In genomic region chr2:3229060-3229459, GRCm38 (mm10) we compare ENCODE assay signal across 9 mouse cellular contexts. TPM values are rescaled to one million over a fixed set of nuclear protein-coding genes. Genes with fewer than 3 reads are reported as not detected.
DNase-seq lines count a peak whose midpoint lies in the region; ATAC-seq and TF ChIP-seq lines count a peak whose summit lies in the region.
"Had no signal": no experiment of that assay in that cellular context is flagged by ENCODE, and none has a peak within 500 bp of the region (broad histone marks: within the 10 kb centered on the region; RNA-seq: fewer than 3 reads in every experiment).

No protein-coding gene starts in this region.

- peaks cover 18% of the 10 kb centered on the region for H3K36me3 ChIP-seq in hindbrain, postnatal 0 days (ENCODE audit: insufficient read depth, low read length)
- H3K36me3 ChIP-seq: liver, embryonic 15.5 days had no signal

- H3K27ac ChIP-seq in hindbrain, postnatal 0 days = no peak overlapping the region
- H3K27ac ChIP-seq: liver, embryonic 15.5 days had no signal

- no peaks in the 10 kb centered on the region for H3K9me3 ChIP-seq in hindbrain, postnatal 0 days (ENCODE audit: low read length)
- H3K9me3 ChIP-seq: liver, embryonic 15.5 days had no signal

- 15% methylated on average over 2 of the region's 2 CpGs for WGBS in hindbrain, postnatal 0 days

- H3K4me1 ChIP-seq in hindbrain, postnatal 0 days (ENCODE audit: insufficient read depth, low read length) = no peaks in the 10 kb centered on the region
- H3K4me1 ChIP-seq: liver, embryonic 15.5 days had no signal

- H3K27me3 ChIP-seq in hindbrain, postnatal 0 days (ENCODE audit: insufficient read depth, low read length) = no peaks in the 10 kb centered on the region
- H3K27me3 ChIP-seq: liver, embryonic 15.5 days had no signal

- 0 out of 2 replicates have a peak, but pooled peaks have one; percentile 58 for ATAC-seq in hindbrain, postnatal 0 days
- ATAC-seq in inflammation-experienced regulatory T-cells, adult 6 months = no peak

- H3K9ac ChIP-seq in hindbrain, postnatal 0 days (replicated peaks; ENCODE audit: low read length) = no peak overlapping the region
- H3K9ac ChIP-seq: liver, embryonic 15.5 days had no signal

- peak; percentile 20 for DNase-seq in WW6 (ENCODE audit: low read depth, low spot score)
- peak; percentile 63 for DNase-seq in cerebellum, adult 8-10 months
- peak; percentile 66 to 76 for DNase-seq in frontal cortex, postnatal 36 days (ENCODE audit: low spot score in 2 of 2)
- DNase-seq in hindbrain, postnatal 0 days (ENCODE audit: low spot score) = peak; percentile 64
- DNase-seq in left cerebral cortex, adult 18-20 months (ENCODE audit: low spot score in 2 of 2) = peak; percentile 78 to 85
- peak; percentile 47 for DNase-seq in mesoderm, embryonic 11.5 days (ENCODE audit: low read depth, low spot score)
- DNase-seq in right cerebral cortex, postnatal 36 days (ENCODE audit: low spot score in 2 of 2) = peak; percentile 48 to 59

- H3K4me3 ChIP-seq in hindbrain, postnatal 0 days (ENCODE audit: low read length) = no peak overlapping the region
- H3K4me3 ChIP-seq: liver, embryonic 15.5 days had no signal

- TF ChIP-seq CTCF in hindbrain, postnatal 0 days (IDR thresholded peaks at IDR 0.05; ENCODE audit: low read depth) = peak; percentile 87

- H3K4me2 ChIP-seq in hindbrain, postnatal 0 days (ENCODE audit: low read depth, low read length) = no peak overlapping the region
- H3K4me2 ChIP-seq: liver, embryonic 15.5 days had no signal

RNA-seq across cellular contexts. Expression of gene Nmt2, which starts 55.0 kb away (rescaled TPM):
- 55.2 and 69.3 TPM in 2 replicates for total RNA-seq in hindbrain, postnatal 0 days (2014; rRNA removed)
- 104 and 106 TPM in 2 replicates for polyA plus RNA-seq in hindbrain, postnatal 0 days (2015; fragmentation: Nextera tagmentation; extraction: Ambion mirVana)
- 100 to 1,000 TPM in 1 of 2 experiments, 10 to 100 TPM in 1; 99.5 to 103 TPM for total RNA-seq in left cerebral cortex, adult 18-20 months (2021)
- polyA plus RNA-seq in inflammation-experienced regulatory T-cells, adult 6 months (2017; shearing (Covaris generic)) = 10 to 100 TPM; 41.4 to 64.9 (median 64.0) TPM

Comparison
In these comparisons a context has a peak if more than half of its experiments do, and no peak if none do; other contexts are left out.
1. DNase-seq: peak in every context shown above with its lines; median percentile 82 in left cerebral cortex, adult 18-20 months; 71 in frontal cortex, postnatal 36 days; 64 in hindbrain, postnatal 0 days; 63 in cerebellum, adult 8-10 months; 54 in right cerebral cortex, postnatal 36 days; 47 in mesoderm, embryonic 11.5 days; 20 in WW6.